Mouse (Mus musculus) lung, postnatal 0 days (tissue): ENCODE measurements around the gene Cmtm7.

ENCODE experiments used
- CTCF ChIP-seq: IDR thresholded peaks from 2 replicates; pipeline ENCODE4 v1.5.1; 2016; ENCODE audit warnings: antibody characterized with exemption, mild to moderate bottlenecking
- EP300 ChIP-seq: IDR thresholded peaks from 2 replicates; pipeline ENCODE4 v1.6.1; 2016; ENCODE audit warnings: antibody characterized with exemption, mild to moderate bottlenecking, control low read depth

GRCm38 (mm10) chr9:114736442-114736841 lies 45.2 kb downstream of the Cmtm7 start:
- peak; percentile 24 for TF ChIP-seq CTCF
- no peak for TF ChIP-seq EP300
